Mouse (Mus musculus) CH12.LX (cell line): Measurements from ENCODE around the gene A730049H05Rik.

ENCODE experiments used
- CTCF ChIP-seq, 2 experiments: IDR thresholded peaks in 1 of 2; conservative IDR thresholded peaks in 1 of 2; 2 replicates each; pipeline ENCODE4 v1.5.1; 2011 to 2012; ENCODE audit warnings: low read depth in 2 of 2, low read length in 2 of 2, improper control_type of control experiment in 1 of 2, inconsistent platforms in 1 of 2, mild to moderate bottlenecking in 1 of 2, moderate library complexity in 1 of 2
- MAFK ChIP-seq: IDR thresholded peaks from 2 replicates; pipeline ENCODE4 v1.6.1; 2011; ENCODE audit warnings: low read length, improper control_type of control experiment; ENCODE audit not compliant: insufficient replicate concordance
- MYC ChIP-seq: IDR thresholded peaks from 2 replicates; pipeline ENCODE4 v1.6.1; 2011; ENCODE audit warnings: low read depth, mild to moderate bottlenecking, improper control_type of control experiment, low read length
- NELFE ChIP-seq: IDR thresholded peaks from 2 replicates; pipeline ENCODE4 v1.6.1; 2011; ENCODE audit warnings: low read depth, low read length, improper control_type of control experiment
- POLR2A ChIP-seq: IDR thresholded peaks from 2 replicates; pipeline ENCODE4 v1.6.1; 2011; ENCODE audit warnings: low read depth, mild to moderate bottlenecking, improper control_type of control experiment, low read length
- TCF12 ChIP-seq: IDR thresholded peaks from 2 replicates; pipeline ENCODE4 v1.6.1; 2014; ENCODE audit warnings: low read depth, mild to moderate bottlenecking, inconsistent platforms, low read length, improper control_type of control experiment
- USF2 ChIP-seq: conservative IDR thresholded peaks from 2 replicates; pipeline ENCODE4 v1.6.1; 2011; ENCODE audit warnings: low read depth, low read length, improper control_type of control experiment

DNA sequence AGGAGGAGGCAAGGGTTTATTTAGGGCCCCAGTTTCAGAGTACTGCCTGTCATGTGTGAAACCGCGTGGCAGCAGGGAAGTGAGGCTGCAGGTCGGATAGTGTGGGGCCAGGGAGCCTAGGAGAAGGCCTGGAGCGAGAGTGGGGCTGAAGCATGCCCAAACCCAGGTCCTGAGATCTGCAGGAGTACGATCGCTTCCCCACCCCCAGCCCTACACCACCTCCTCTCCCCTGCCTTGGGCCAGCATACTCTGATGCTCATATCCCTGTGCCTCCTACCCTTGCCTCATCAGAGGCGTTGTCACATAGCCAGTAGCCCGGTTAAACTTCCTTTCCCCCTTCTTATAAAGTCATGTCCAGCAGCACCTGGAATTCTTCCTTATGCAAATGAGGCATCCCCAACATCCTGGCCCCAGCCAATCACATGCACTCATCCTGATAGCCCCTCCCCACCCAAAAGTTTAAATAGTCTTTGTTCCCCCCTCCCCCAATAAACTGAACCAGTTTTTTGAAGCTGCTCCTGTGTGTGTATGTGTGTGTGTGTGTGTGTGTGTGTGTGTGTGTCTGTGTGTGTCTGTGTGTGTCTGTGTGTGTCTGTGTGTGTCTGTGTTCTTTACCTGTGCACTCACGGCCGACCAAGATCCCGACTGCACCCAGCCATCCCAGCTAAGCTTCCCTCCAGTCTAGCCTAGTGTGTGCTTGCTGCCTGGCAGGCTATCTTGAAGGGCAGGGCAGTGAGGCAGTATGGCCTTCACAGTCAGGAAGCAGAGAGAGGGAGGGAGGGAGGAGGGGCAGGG lies 36.9 kb upstream of the A730049H05Rik start:
- TF ChIP-seq USF2 (no peak), MYC (no peak), TCF12 (no peak), POLR2A (no peak), CTCF (conservative IDR thresholded peaks at IDR 0.05 in 1 of 2, IDR thresholded peaks at IDR 0.05 in 1 of 2; ENCODE audit: low read depth in 2 of 2, low read length in 2 of 2) (no peak), MAFK (no peak), NELFE (no peak)
